Mouse (Mus musculus): ENCODE data around the gene Kcnip1. TPM values are rescaled to one million over a fixed set of nuclear protein-coding genes. Genes with fewer than 3 reads are reported as not detected.

Gene Kcnip1
- polyA plus RNA-seq, 1 experiment from 2014 or later = 3.5 TPM

DNA sequence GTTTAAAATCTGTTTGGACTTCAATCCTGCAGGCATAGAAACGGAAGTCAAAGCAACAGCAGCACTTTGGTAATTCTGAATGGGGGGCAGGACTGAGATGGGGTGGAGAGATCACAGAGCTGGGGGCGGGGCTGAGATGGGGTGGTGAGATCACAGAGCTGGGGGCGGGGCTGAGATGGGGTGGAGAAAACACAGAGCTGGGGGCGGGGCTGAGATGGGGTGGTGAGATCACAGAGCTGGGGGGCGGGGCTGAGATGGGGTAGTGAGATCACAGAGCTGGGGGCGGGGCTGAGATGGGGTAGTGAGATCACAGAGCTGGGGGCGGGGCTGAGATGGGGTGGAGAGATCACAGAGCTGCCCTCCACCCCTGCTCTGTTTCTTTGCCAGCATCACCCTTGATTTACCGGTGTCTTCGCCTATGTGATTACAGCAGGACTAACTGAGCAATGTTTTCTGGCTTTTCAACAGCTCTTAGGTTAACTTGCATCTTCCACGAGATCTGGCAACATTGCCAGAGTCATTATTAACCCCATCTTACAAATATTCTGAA, 61.0 kb downstream of the Kcnip1 start:
- ATAC-seq (replicated peaks; ENCODE audit: insufficient number of reproducible peaks, low FRiP score, low TSS enrichment, low read depth) (no peak), DNase-seq (ENCODE audit: low spot score) (peak; percentile 65)
- Histone ChIP-seq H3K9ac (replicated peaks; ENCODE audit: low read length) (no peak overlapping the region), H3K4me1 (ENCODE audit: control insufficient read depth, insufficient read depth, low read length) (no peaks in the 10 kb centered on the region), H3K4me2 (ENCODE audit: low read depth, low read length) (no peak overlapping the region), H3K9me3 (replicated peaks; ENCODE audit: control insufficient read depth, low read length) (no peaks in the 10 kb centered on the region), H3K36me3 (replicated peaks; ENCODE audit: control insufficient read depth, insufficient read depth, low read depth, low read length) (no peaks in the 10 kb centered on the region), H3K27me3 (ENCODE audit: control insufficient read depth, insufficient read depth, low read length) (no peaks in the 10 kb centered on the region), H3K4me3 (ENCODE audit: low read depth, low read length) (no peak overlapping the region), H3K27ac (replicated peaks; ENCODE audit: low read depth, low read length) (no peak overlapping the region)
- WGBS = 16% methylated on average over 7 of the region's 10 CpGs

DNA sequence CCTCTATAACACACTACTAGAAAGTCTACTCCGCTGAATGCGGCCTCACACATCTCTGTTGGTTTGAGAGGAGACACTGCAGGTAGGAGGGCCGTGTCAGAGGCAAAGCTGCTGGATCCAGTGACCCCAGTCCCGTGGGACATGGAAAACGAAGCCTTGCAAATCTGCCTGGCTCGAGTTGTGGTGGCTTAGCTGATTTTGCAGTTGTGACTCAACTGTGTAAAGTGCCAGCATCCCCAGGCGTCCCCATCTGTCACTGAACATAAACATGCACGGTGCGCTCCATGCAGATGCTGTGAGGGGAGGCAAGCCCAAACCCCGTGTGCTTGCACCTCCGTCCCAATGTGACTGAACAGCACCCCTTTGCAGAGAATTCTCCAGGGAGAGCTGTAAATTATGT, 63.5 kb downstream of the Kcnip1 start:
- no peak overlapping the region for H3K4me3 ChIP-seq (ENCODE audit: low read depth, low read length)
- no peaks in the 10 kb centered on the region for H3K36me3 ChIP-seq (replicated peaks; ENCODE audit: control insufficient read depth, insufficient read depth, low read depth, low read length)
- ATAC-seq (replicated peaks; ENCODE audit: insufficient number of reproducible peaks, low FRiP score, low TSS enrichment, low read depth) (no peak), DNase-seq (ENCODE audit: low spot score) (no peak)
- no peaks in the 10 kb centered on the region for H3K27me3 ChIP-seq (ENCODE audit: control insufficient read depth, insufficient read depth, low read length)
- no peaks in the 10 kb centered on the region for H3K9me3 ChIP-seq (replicated peaks; ENCODE audit: control insufficient read depth, low read length)
- no peak overlapping the region for H3K4me2 ChIP-seq (ENCODE audit: low read depth, low read length)
- H3K4me1 ChIP-seq (ENCODE audit: control insufficient read depth, insufficient read depth, low read length) = no peaks in the 10 kb centered on the region
- 68% methylated on average over 11 of the region's 11 CpGs for WGBS
- no peak overlapping the region for H3K27ac ChIP-seq (replicated peaks; ENCODE audit: low read depth, low read length)
- H3K9ac ChIP-seq (replicated peaks; ENCODE audit: low read length) = no peak overlapping the region

DNA sequence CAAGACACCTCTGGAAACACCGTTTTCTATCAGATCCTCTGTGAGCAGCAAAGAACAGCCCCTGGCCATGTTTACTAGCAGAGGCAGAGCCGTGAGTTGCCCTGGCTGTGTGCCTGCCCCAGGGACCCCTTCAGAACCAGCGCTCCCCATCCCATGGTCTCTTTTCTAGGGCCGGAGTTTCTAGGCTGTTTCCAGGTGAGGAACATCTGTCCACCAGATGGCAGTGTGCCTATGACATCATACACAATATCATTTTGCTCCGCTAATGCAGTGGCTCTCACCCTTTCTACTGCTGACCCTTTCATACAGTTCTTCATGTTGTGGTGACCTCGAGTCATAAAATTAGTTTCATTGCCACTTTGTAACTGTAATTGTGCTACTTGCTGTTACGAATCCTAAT, 64.3 kb downstream of the Kcnip1 start:
- Histone ChIP-seq H3K4me2 (ENCODE audit: low read depth, low read length) (no peak overlapping the region), H3K9me3 (replicated peaks; ENCODE audit: control insufficient read depth, low read length) (no peaks in the 10 kb centered on the region), H3K4me1 (ENCODE audit: control insufficient read depth, insufficient read depth, low read length) (no peaks in the 10 kb centered on the region), H3K27me3 (ENCODE audit: control insufficient read depth, insufficient read depth, low read length) (no peaks in the 10 kb centered on the region), H3K9ac (replicated peaks; ENCODE audit: low read length) (no peak overlapping the region), H3K36me3 (replicated peaks; ENCODE audit: control insufficient read depth, insufficient read depth, low read depth, low read length) (no peaks in the 10 kb centered on the region), H3K4me3 (ENCODE audit: low read depth, low read length) (no peak overlapping the region), H3K27ac (replicated peaks; ENCODE audit: low read depth, low read length) (no peak overlapping the region)
- ATAC-seq (replicated peaks; ENCODE audit: insufficient number of reproducible peaks, low FRiP score, low TSS enrichment, low read depth) (0 out of 2 replicates have a peak, but pooled peaks have one; percentile 45), DNase-seq (ENCODE audit: low spot score) (peak; percentile 85)
- 21% methylated on average over 7 of the region's 7 CpGs for WGBS

DNA sequence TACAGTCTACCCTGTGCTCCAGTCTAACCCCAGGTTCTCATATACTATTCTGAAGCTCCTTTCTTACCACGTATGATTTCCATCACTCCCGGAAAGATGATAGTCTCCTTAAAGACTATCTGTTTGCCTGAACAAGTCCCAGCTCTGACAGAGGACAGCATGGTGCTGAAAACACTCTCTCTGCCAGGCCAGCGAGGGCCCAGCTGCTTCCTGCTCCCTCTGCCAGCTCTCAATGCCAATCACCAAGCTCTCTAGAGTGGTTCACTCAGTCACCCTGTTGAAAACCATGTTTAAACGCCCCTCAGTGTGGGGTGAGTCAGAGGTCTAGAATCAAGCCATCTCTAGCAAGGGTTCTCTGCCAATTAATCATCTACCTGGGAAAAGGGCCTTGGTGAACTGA, 65.1 kb downstream of the Kcnip1 start:
- DNase-seq (ENCODE audit: low spot score) (no peak), ATAC-seq (replicated peaks; ENCODE audit: insufficient number of reproducible peaks, low FRiP score, low TSS enrichment, low read depth) (no peak)
- Histone ChIP-seq H3K27me3 (ENCODE audit: control insufficient read depth, insufficient read depth, low read length) (no peaks in the 10 kb centered on the region), H3K9me3 (replicated peaks; ENCODE audit: control insufficient read depth, low read length) (no peaks in the 10 kb centered on the region), H3K36me3 (replicated peaks; ENCODE audit: control insufficient read depth, insufficient read depth, low read depth, low read length) (no peaks in the 10 kb centered on the region), H3K4me3 (ENCODE audit: low read depth, low read length) (no peak overlapping the region), H3K9ac (replicated peaks; ENCODE audit: low read length) (no peak overlapping the region), H3K4me1 (ENCODE audit: control insufficient read depth, insufficient read depth, low read length) (no peaks in the 10 kb centered on the region), H3K4me2 (ENCODE audit: low read depth, low read length) (no peak overlapping the region), H3K27ac (replicated peaks; ENCODE audit: low read depth, low read length) (no peak overlapping the region)
- 78% methylated on average over 4 of the region's 4 CpGs for WGBS

DNA sequence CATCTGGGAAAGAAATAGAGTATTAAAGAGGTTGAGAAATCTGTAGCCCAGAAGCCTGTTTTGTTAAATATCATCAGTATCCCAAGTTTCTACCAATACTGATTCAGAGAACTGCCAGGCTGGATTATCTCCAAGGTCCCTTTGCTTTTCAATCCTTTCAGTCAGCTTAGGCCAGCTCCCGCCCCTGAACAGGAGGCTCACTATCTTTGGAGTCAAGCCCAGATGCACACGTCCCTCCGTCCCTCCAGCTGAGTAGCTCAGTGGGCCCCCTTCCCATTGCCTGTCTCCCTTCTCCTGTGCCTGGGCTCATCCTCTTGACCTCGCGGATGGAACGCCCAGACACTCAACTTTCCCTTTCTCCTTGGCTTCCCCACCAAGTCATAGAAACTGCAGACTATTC, 65.6 kb downstream of the Kcnip1 start:
- H3K27me3 ChIP-seq (ENCODE audit: control insufficient read depth, insufficient read depth, low read length) = no peaks in the 10 kb centered on the region
- no peaks in the 10 kb centered on the region for H3K4me1 ChIP-seq (ENCODE audit: control insufficient read depth, insufficient read depth, low read length)
- no peak overlapping the region for H3K9ac ChIP-seq (replicated peaks; ENCODE audit: low read length)
- no peak overlapping the region for H3K4me3 ChIP-seq (ENCODE audit: low read depth, low read length)
- no peak overlapping the region for H3K4me2 ChIP-seq (ENCODE audit: low read depth, low read length)
- no peaks in the 10 kb centered on the region for H3K36me3 ChIP-seq (replicated peaks; ENCODE audit: control insufficient read depth, insufficient read depth, low read depth, low read length)
- H3K9me3 ChIP-seq (replicated peaks; ENCODE audit: control insufficient read depth, low read length) = no peaks in the 10 kb centered on the region
- ATAC-seq (replicated peaks; ENCODE audit: insufficient number of reproducible peaks, low FRiP score, low TSS enrichment, low read depth) (no peak), DNase-seq (ENCODE audit: low spot score) (no peak)
- no peak overlapping the region for H3K27ac ChIP-seq (replicated peaks; ENCODE audit: low read depth, low read length)
- WGBS = 71% methylated on average over 6 of the region's 6 CpGs

DNA sequence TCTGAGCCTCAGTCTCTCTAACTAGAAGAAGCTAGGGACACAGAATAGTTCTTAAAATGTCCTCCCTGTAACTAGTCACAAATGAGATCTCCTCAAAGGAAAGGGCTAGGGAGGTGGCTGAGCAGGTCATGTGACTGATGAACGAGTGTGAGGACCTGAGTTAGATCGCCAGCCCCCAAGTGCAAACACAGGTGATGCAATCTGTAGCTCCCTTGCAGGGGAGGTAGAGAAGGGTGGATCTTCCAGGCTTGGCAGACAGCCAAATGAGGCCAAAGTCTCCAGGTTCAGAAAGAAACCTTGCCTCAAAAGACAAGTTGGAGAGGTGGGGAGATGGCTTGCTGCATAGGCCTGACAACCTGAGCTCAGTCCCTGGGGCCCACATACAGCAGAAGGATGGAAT, 66.4 kb downstream of the Kcnip1 start:
- 71% methylated on average over 2 of the region's 2 CpGs for WGBS
- H3K27me3 ChIP-seq (ENCODE audit: control insufficient read depth, insufficient read depth, low read length) = no peaks in the 10 kb centered on the region
- H3K27ac ChIP-seq (replicated peaks; ENCODE audit: low read depth, low read length) = no peak overlapping the region
- H3K4me3 ChIP-seq (ENCODE audit: low read depth, low read length) = no peak overlapping the region
- no peak overlapping the region for H3K4me2 ChIP-seq (ENCODE audit: low read depth, low read length)
- no peak overlapping the region for H3K9ac ChIP-seq (replicated peaks; ENCODE audit: low read length)
- ATAC-seq (replicated peaks; ENCODE audit: insufficient number of reproducible peaks, low FRiP score, low TSS enrichment, low read depth) = no peak
- DNase-seq (ENCODE audit: low spot score) = no peak
- no peaks in the 10 kb centered on the region for H3K4me1 ChIP-seq (ENCODE audit: control insufficient read depth, insufficient read depth, low read length)
- no peaks in the 10 kb centered on the region for H3K9me3 ChIP-seq (replicated peaks; ENCODE audit: control insufficient read depth, low read length)
- no peaks in the 10 kb centered on the region for H3K36me3 ChIP-seq (replicated peaks; ENCODE audit: control insufficient read depth, insufficient read depth, low read depth, low read length)

DNA sequence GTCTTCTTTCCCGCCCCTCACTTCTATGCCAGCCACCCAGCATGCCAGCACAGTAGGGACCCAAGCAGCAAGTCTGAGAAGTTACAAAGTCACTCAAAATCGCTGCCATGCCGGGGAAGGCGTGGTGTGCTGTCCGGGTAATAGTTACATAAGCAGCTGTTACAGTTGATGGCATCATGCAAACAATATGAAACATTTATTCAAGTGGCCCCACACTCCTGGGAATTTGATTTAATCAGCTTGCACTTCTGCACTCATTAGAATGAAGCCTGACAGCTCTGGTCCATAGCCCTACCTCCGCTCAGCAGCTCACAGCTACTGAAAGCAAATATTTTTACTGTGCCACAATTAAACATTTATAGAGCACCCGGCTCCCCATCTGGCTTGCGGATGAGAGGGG, 67.2 kb downstream of the Kcnip1 start:
- H3K9me3 ChIP-seq (replicated peaks; ENCODE audit: control insufficient read depth, low read length) = no peaks in the 10 kb centered on the region
- H3K27me3 ChIP-seq (ENCODE audit: control insufficient read depth, insufficient read depth, low read length) = no peaks in the 10 kb centered on the region
- no peak overlapping the region for H3K4me2 ChIP-seq (ENCODE audit: low read depth, low read length)
- no peak overlapping the region for H3K4me3 ChIP-seq (ENCODE audit: low read depth, low read length)
- H3K36me3 ChIP-seq (replicated peaks; ENCODE audit: control insufficient read depth, insufficient read depth, low read depth, low read length) = no peaks in the 10 kb centered on the region
- no peak overlapping the region for H3K9ac ChIP-seq (replicated peaks; ENCODE audit: low read length)
- H3K27ac ChIP-seq (replicated peaks; ENCODE audit: low read depth, low read length) = no peak overlapping the region
- ATAC-seq (replicated peaks; ENCODE audit: insufficient number of reproducible peaks, low FRiP score, low TSS enrichment, low read depth) = no peak
- no peak for DNase-seq (ENCODE audit: low spot score)
- no peaks in the 10 kb centered on the region for H3K4me1 ChIP-seq (ENCODE audit: control insufficient read depth, insufficient read depth, low read length)
- 75% methylated on average over 8 of the region's 8 CpGs for WGBS

DNA sequence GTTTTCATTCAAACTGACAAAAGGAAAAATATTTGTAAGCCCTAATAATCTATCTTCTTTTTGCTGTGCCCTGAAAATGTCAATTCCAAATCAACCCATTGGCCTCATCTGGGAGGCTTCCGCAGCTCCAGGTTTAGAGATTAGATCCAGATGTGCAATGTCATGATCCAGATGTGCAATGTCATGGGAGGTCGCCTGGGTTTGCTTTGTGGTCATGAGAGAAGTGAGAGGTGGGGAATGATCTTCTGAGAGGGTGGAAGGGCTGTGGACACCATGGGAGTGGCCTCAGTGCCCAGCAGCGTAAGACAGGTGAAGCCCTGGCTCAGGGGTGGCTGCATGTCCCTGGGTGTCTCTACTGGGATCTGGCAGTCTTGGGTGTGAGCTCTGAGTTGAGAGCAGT, 69.9 kb downstream of the Kcnip1 start:
- no peak overlapping the region for H3K27ac ChIP-seq (replicated peaks; ENCODE audit: low read depth, low read length)
- WGBS = 32% methylated on average over 3 of the region's 3 CpGs
- no peaks in the 10 kb centered on the region for H3K9me3 ChIP-seq (replicated peaks; ENCODE audit: control insufficient read depth, low read length)
- ATAC-seq (replicated peaks; ENCODE audit: insufficient number of reproducible peaks, low FRiP score, low TSS enrichment, low read depth) (no peak), DNase-seq (ENCODE audit: low spot score) (peak; percentile 55)
- H3K4me3 ChIP-seq (ENCODE audit: low read depth, low read length) = no peak overlapping the region
- H3K4me2 ChIP-seq (ENCODE audit: low read depth, low read length) = no peak overlapping the region
- H3K27me3 ChIP-seq (ENCODE audit: control insufficient read depth, insufficient read depth, low read length) = no peaks in the 10 kb centered on the region
- no peaks in the 10 kb centered on the region for H3K36me3 ChIP-seq (replicated peaks; ENCODE audit: control insufficient read depth, insufficient read depth, low read depth, low read length)
- no peaks in the 10 kb centered on the region for H3K4me1 ChIP-seq (ENCODE audit: control insufficient read depth, insufficient read depth, low read length)
- H3K9ac ChIP-seq (replicated peaks; ENCODE audit: low read length) = no peak overlapping the region

Measured in embryonic facial prominence, embryonic 11.5 days (tissue).